Mouse (Mus musculus): ENCODE results near the gene Lrrc28.

Gene Lrrc28

DNA sequence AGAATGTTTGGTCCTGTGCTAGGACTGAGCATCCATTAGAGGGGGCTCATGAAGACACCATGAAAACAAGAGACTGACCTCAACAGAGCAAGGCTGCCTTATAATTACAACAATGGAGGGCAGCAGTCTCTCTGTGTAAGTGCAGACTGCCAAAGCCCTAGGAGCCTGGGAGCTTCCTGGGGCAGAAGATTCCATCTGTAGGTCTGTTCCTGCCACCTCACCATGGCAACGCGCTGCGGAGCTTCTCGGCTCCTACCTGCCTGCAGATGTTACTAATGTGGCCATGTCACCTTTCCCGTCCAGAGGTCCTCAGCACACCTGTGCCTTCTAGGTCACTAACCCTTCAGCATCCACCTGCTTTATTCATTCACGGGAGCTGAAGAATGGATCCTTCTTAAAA is 52.4 kb downstream of the Lrrc28 start:
- no peak for DNase-seq

DNA sequence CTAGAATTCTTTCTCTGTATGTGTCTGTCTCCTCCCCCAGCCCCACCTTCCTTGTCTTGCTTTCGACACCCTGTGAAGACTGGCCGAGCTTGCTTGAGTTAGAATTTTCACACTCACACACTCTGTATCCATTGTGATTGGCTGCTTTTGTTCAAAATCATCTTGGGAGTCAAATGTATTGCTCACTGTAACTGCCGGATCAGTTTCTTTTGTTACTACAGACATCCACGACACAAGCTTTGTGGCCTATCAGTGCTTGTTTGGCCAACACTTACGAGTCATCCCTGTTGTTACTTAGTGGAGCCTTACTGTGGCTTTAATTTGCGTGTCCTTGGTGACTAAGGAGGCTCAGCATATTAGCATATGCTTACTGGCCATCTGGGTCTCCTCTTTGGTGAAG is 56.3 kb downstream of the Lrrc28 start:
- no peak for DNase-seq

DNA sequence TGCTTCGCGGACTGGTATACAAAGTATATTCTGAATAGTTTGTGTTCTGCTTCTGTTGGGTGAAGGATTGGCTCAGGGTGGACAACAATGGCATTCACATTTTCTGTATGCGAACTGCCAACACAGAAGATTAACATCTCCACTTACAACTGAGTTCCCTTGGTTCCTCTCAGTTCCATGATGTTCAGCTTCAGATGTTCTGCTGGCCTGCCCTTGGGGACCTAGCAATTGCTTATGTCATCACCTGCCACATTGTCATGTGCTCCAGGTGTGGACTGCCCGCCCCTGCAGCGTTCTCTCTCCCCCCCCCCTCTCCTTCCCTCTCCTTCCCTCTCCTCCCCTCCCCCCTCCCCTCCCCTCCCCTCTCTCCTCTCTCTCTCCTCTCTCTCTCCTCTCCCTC is 58.6 kb downstream of the Lrrc28 start:
- no peak for DNase-seq

DNA sequence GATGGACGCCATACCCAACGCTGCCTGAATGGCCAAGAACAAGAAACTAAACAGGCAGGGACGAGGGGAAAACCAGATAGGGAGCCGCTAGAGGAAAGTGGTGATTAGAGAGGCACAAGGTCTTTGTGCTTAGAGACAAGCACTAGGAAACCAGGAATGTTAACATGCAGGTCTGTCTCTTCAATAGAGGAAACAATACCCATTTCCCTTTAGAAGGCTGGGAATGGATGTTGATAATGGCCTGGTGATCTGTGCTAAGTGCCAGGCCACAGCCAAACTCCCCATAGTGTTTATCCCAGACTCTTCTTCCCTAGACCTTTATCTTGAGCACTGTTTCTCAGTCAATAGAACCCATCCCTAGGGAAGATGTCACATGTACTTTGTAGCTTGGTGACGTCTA is 61.2 kb downstream of the Lrrc28 start:
- no peak for DNase-seq

DNA sequence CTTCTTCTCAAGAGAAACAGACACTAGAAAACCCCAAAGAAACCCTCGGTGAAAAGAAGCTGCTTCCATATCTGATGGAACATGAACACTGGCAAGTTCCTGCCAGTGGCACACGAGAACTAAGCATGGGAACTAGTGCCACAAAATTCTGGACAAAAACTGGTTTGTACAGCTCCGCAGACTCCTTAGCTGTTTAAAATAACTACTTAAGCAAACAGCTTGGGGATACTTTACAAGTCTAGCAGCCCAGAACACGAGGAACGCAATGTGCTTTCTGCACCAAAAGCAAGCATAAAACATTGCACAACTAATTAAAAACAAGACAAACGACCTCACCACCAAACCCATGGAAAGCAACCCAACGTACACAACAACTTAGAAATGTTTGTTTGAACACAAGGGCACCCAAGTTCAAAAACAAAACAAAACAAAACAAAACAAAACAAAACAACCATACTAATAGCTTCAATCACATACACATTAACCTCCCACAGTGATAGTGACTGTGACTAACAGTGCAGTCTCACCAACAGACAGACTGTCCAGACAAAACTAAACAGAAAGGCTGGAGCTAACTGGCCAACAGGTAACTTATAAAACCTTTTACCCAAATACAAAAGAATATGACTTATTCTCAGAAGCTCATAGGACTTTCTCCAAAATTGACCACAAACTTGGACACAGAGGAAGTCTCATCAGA is 66.1 kb downstream of the Lrrc28 start:
- DNase-seq: no peak

DNA sequence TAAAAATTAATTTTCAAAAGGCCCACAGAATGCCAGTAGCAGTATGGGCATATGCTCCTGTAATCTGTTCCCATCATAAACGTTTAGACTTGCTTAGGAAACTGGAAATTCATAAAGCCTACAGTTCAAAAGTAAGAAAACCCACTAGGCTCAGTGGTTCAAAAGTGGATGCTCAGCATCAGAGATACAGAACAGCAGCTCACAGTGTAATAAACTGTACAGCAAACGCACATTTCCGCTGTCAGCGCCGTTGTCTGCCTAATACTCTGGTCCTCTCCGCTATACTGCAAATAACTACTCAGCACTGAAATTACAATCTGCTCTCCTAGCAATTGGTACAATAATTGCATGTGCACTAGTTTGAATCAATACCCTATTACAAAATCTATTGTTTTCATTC is 67.0 kb downstream of the Lrrc28 start:
- DNase-seq: no peak

DNA sequence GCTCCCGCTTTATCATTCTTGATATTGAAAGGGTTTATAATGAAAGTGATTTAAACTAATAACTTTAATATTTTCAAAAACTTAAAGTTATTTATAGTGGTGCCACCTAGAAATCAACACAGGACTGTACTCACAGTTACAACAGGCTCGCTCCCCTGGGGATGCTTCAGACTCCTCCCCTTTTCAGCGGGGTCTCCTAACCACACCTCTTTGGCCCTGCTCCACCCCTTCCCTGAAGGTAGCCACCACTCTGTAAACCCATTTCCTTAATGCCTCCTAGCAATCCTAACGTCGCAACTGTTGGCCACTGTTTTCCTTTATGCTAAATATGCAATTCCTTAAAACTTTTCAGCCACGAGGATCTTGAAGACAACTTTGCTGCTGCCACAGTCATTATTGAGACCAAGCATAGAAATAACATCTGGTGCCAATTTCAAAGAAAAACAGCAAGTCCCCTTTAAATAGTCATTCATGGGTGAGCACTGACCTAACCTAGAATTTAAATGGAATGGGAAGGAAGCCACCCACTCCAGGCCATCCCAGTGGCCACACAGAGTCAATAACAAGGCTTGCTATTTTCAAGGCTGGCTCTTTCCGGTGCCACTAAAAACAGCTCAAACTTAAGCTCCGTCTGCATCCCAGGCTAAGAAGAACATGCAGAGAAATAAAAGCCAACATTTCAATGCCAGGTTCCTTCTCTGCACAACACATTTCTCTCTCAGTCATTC is 78.4 kb downstream of the Lrrc28 start:
- no peak for DNase-seq

DNA sequence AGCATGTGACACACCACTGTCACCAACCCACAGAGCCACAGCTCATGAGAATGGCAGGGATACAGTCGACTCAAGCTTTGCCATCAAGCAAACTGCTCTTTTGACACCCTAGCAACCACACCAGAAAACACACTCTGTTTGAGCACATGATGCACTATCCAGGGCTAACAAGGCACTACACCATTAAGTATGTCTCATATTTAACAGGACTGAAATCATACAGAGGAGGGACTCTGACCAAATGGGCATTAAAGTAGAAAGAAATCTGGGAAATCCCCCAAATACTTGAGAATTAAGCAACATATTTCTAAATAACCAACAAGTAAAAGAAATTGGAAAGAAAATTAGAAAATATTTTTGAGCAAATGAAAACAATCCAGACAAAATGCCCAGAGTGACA is 79.9 kb downstream of the Lrrc28 start:
- no peak for DNase-seq

DNA sequence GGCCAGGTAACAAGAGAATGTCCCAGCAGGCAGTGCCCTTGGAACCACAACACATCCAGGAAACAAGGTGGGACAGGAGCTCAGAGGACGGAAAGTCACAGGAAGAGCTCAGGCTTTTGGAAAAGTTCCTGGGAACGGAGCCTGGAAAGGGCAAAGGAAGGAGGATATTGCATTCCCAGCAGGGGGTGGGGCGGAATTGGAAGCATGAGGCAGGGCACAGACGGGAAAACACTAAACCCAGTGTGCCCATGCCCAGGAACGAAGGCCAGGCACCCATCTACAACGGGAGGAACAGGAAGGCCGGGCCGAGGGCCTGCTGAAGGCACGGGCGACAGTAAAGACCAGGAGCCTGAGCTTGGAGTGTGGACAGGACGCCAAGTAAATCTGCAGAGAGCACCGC is 82.9 kb downstream of the Lrrc28 start:
- no peak for DNase-seq

DNA sequence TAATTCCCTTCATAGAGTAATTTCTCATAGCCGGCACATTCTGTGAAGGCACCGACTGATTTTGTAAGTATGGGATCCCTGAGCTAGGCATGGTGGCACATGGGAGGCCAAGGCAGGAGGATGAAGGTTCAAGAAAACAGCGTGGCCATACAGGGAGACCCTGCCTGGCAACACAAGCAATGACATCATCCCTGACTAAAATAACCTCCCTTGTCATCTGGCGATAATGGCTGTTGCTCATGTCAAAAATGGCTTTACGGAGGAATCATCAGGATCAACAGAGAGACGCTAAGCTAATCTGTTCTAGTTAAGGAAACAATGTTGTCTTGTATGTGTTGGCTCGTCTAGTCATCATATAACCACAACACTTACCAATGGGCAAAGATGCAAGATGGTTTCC is 85.6 kb downstream of the Lrrc28 start:
- no peak for DNase-seq

DNA sequence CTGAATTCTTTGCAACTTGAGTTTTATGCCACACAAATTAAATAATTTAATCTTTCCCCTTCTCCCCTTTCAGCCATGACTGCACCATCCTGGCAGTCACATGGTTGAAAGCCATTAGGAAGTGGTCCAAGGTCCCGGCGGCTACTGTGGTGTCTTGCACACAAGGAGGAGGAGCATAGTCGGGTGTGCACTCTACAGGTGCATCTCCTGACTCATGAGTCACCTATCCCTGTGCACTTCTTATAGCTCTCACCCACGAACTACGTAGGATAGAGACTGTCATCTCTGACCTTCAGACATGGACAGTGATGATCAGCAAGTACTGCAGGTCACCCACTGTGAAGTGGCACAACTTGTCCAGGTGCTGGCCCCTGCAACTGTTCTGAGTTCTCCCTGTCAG is 86.8 kb downstream of the Lrrc28 start:
- DNase-seq: no peak

DNA sequence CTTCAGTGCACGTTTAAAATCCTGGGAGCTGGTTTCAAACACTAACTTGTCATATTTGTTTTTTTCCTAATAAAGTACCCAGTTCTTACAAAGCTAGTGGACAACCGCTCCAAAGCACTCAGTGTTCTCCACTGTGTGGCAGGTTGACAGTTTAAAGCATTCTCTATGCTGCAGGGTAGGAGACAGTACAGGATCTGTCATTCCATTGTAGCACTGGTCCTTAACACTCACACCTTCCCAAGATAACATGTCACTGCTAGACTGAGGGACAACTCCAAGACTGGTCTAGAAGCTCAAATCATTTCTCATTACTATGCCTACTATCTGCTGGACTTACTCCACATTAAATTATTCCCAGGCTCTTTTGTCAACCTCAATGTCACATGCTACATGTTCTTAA is 90.2 kb downstream of the Lrrc28 start:
- no peak for DNase-seq

DNA sequence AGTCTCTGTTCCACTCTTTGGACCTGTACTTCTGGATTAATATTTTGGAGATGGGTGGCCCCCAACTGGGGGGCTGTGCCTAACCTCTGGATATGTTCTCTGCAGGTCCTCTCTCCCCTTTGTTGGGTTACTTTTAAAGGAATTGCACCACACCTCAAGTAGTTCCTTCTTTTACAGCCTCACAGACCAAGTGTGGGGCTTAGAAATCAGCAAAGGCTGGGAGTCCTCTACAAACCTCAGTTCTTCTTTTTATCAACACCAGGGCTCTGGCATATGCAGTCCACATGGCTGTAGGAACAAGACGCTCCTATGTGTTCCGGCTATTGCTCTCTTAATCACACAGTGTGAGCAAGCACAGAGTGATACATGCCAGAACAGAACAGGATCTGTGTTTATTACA is 93.8 kb downstream of the Lrrc28 start:
- DNase-seq: no peak

DNA sequence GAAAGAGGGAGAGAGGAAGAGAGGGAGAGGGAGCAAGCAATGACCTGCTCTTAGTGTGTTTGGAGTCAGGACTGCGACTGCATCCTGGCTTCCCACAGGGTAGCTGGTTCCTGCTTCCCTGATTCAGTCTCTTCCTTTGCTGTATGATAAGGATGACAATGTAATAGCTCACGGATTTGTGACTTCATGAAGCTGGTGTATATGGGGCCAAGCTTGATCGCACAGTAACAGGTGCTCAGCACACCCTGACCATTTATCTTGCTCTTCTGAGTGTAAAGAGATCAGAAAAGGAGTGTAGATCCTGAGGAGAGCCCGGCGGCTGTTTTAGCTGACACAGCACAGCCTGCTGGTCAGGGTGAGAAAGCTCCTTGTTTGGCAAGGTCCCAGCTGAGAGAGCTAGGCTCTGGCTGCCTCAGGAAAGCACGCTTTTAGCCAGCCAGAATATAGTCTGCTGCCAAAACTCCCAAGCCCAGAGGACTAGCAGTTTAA is 96.0 kb downstream of the Lrrc28 start:
- DNase-seq: peak; percentile 74

DNA sequence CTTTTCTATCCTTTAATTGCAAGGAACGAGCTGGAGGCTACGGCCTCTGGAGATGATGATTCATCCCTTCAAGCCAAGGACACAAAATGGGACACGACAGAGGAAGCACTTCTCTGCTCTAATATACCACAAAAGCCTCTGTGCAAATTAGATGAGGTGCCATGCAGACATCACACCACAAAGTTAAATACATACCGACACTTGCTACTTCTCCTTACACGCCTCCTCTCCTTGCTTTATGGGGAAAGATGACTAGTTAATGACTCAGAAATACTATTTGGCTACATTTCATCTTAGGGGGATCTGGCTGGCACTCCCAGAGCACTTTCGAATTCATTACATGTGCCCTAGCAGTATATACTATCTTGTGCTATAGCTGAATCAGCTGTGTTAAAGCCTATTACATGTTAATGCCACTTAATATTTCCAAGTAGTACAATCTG is 96.4 kb downstream of the Lrrc28 start:
- DNase-seq: peak; percentile 13

DNA sequence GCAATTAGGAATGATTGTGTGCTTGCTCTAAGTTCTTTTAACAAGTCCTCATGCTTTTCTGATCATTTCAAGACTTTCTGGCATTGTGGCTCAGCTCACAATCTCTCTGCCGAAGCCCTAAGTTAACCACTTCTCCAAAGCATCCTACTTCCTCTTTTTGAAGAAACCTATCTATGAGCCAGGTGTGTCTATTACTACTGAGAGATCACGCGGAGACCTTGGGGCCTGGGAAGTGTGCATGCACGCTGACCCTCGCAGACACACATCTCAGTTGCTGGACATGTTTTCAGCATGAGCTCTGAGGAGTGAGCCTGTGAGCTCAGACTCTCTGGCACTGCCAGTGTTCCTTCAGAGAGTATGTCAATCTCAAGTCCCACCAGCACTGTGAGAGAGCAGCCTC is 98.8 kb downstream of the Lrrc28 start:
- DNase-seq: no peak

DNA sequence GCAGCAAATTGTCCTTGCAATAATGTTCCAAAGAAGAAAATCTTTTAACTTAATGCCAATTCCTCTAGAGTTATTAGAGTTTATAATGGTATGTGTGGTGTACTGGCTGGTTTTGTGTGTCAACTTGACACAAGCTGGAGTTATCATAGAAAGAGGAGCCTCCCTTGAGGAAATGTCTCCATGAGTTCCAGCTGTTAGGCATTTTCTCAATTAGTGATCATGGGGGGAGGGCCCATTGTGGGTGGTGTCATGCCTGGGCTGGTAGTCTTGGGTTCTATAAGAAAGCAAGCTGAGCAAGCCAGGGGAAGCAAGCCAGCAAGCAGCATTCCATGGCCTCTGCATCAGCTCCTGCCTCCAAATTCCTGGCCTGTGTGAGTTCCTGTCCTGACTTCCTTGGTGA is 100.5 kb downstream of the Lrrc28 start:
- no peak for DNase-seq

DNA sequence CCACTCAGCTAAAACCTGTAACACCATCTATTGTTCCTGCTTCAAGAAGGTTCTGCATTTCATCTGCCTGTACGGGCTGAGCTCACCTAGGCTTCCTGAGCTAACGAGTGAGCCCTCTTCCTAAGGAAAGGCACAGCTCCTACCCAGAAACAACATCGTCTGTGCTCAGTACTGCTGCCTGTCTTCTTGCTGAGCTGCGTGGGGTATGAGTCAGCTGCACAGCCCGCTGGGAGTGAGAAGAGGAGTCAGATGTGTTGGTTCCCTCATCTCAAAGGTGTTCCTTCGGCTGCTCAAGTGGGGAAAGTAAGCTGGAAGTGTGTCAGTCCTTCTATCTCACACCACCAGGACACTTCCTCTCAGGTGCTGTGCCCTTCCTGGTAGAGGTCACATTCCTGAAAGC is 101.4 kb downstream of the Lrrc28 start:
- no peak for DNase-seq

DNA sequence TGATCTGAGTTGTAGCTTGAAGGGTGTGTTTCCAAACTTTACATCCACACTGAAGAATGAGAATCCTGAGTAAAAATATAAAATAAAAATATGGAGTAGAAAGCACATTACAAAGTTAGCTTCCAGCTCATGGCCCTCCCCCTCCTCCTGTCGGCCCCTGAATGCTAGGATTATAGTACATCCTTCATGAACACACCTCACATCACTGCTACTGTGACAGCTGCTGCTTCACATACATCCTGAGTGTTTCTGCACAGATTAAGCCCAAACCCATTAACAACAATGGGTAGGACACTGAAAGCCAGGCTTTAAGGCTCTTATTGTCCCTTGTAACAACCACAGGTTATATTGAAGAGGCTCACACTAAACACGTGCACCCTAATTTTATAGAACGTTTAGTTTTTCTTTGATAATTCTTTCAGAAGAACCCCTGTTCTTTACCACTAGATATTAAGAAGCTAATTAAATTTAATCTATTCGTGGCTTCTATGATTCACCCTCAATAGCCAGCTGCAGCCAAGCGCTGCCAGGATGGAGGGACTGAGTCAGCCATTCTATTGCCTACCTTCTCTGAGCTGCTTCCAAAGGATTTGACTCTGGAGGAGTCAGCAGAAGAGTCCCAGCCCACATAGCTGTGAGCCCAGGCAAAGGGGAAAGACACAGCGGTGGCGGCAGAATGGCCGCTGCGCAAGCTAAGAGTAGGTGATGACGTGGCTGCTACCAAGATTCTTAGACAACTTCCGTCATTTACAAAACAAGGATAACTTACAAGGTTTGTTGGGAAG is 108.3 kb downstream of the Lrrc28 start:
- no peak for DNase-seq

DNA sequence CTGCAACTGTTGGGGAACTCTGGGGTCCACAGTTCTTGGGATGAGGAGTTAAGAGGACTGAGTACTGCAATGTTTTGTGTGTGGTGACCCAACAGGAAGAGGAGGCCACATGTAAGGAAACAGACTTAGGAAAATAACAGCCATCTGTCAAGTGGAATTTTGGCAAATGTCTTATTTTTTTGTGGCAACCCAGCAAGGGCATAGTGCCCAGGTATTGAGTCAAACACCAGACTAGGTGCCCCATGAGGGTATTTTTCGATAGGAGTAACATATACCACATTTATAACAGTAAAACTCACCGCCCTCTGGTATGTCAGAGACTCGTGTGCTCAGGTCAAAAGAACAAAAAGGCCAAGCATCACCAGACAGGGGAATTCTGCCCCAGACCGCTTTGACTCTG is 109.1 kb downstream of the Lrrc28 start:
- DNase-seq: no peak

DNA sequence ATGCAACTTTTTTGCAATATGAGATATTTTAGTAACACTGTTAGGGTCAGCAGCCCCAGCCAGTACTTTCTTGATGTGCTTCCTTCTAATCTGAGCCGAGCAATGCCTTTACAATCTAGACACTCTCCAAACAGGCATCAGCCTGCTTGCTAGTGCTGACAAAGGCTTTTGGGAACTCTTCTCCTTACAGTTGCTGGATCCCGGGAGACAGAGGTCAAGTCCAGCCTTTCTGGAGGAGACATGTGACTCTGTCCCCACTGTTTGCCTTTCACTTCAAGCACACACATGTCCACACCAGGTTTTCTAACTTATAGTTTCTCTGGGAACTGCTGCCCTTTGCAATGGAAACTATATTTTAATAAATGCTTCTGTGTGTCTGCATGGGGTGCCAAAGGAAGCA is 114.1 kb downstream of the Lrrc28 start:
- DNase-seq: no peak

DNA sequence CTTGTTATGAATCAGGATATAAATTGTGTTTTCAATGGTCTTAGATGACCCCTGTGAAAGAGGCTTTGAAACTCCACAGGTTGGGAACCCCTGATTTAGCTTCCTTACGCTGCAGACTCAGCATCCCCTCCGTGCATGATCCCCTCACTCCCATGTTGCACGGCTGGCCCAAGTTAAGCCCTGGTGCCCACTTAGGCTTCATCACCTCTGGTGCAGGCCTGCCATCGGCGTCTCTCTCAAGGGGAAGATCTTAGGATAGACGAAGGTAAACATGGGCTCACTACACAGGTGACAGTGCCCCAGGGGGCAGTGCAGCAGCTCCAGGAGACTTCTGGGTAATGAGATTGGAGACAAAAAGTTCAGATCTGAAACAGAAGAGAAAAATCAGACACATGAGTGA is 115.7 kb downstream of the Lrrc28 start:
- no peak for DNase-seq

DNA sequence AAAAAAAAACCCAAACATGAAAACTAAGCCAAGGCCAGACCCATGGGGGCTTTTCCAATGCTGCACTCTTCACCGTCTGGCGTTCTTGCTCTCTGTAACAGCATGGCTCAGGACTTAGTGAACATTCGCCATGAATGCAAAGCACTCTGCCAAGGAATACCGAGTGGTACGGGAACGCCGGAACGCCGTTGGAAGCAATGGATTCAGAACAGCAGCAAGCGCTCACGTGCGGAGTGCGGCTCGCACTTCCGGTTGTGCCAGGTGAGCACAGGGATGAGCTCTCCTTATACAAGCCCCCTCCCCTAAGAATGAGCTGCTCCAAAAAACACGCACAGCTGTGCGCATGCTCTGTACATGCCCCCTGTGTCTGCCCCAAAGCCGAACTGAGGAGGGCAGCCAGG is 116.2 kb downstream of the Lrrc28 start:
- DNase-seq: no peak
